Mouse (Mus musculus) layer of hippocampus, adult 2 months (tissue): ENCODE data around the gene Cdk5. TPM values are rescaled to one million over a fixed set of nuclear protein-coding genes. Genes with fewer than 3 reads are reported as not detected.

Source experiments
- DNase-seq, 2 experiments: peaks; one replicate each; pipeline ENCODE4 v3.0.0; 2022; ENCODE audit warnings: low spot score in 2 of 2
- H3K27ac ChIP-seq: fragments of 200-600 bp; 2 replicates; pipeline ENCODE4 v1.8.1; 2022
- H3K4me3 ChIP-seq: fragments of 200-600 bp; 2 replicates; pipeline ENCODE4 v1.8.1; 2022; ENCODE audit warnings: mild to moderate bottlenecking
- CTCF ChIP-seq: fragments of 200-600 bp; conservative IDR thresholded peaks from 2 replicates; pipeline ENCODE4 v1.8.1; 2022; ENCODE audit warnings: antibody characterized with exemption, mild to moderate bottlenecking, moderate library complexity
- total RNA-seq, 2 experiments: library from RNA; stranded (reverse); gene quantifications; 2 replicates each; pipeline ENCODE4 v1.2.3; 2021

The Cdk5 gene
- total RNA-seq, 2 experiments from 2014 or later = 118 to 136 TPM

DNA sequence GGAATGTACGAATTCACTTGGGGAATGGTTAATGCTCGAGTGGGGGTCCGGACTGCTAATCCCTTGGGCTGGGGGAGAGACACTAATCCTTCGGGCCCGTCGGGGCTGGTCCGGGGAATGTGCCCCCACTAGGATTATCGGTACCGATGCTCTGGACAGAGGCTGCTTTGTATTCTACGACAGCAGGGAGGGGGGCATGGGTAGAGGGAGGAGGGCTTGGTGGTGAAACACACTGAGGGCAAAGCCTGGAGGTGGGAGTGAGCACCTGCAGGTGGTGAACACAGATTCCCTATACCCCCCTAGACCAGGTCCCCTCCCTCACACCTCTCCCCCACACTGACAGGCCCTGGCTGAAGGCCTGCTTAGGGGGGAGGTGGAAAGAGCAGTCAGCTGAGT lies 2.7 kb upstream of the Cdk5 start:
- DNase-seq = no peak
- H3K27ac ChIP-seq = no peak overlapping the region
- H3K4me3 ChIP-seq = peak overlapping the region; percentile 95
- no peak for TF ChIP-seq CTCF

DNA sequence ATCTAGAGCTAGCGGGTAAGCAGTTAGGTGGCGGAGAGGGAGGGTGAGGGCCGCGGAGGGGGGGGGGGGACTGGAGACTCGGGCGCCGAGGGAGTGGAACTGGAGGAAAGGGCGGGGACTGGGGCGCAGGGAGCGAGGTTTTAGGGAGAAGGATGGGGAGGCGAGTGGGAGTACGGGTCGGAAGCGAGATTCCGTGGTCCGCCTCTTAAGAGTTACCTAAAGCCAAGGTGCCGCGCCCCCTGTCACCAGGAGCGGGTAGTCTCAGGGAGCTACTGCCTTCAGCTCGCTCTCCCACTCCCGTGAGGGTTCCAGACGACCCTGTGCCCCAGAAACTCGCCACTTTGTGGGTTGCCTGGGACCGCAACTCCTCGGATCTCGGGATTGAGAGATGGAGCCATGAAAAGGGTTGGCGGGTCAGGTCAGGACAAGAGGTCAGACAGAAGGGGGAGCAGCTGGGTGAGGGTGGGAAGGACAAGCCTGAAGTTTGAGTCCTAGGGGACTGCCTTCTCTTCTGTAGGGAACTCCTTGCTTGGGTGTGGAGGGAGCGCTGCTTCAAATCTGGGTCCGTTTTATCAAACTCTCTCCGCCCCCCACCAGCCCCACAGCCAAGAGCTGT lies 2.2 kb upstream of the Cdk5 start:
- TF ChIP-seq CTCF = peak; percentile 39
- DNase-seq = no peak
- H3K27ac ChIP-seq = peak overlapping the region; percentile 96
- peak overlapping the region; percentile 95 for H3K4me3 ChIP-seq

DNA sequence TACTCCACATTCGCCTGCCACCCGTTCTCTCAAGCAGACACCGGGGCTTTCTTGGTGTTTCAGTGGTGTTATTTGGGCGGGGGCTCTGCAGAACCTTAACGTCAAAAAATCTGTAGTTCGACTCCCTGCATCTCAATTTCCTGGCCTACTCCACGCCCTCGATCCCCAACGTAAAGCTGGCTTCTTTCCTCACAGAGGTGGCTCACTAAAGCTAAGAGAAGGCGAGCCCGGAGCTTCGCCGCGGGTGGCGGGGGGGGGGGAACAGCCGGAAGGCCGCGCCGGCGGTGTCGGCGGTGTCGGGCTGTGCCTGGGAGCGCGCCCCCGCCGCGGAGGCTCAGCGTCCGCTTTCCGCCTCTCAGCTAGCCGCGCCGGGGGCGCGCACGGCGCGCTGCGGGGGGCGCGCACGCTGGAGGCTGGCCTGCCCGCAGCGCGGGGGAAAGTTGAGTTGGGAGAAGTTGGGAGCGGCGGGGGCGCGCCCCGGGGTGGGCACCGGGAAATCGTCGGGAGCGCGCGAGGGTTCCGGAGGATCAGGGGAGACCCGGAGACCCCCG lies 1.6 kb upstream of the Cdk5 start:
- peak overlapping the region; percentile 96 for H3K27ac ChIP-seq
- peak; percentile 54 to 77 for DNase-seq
- TF ChIP-seq CTCF = no peak
- peak overlapping the region; percentile 95 for H3K4me3 ChIP-seq

- no peak for DNase-seq
- H3K4me3 ChIP-seq = peak overlapping the region; percentile 95
- no peak for TF ChIP-seq CTCF
- peak overlapping the region; percentile 96 for H3K27ac ChIP-seq
These were observed 863 bp upstream of the Cdk5 start for GRCm38 (mm10) chr5:24424004-24424781.

- TF ChIP-seq CTCF = no peak
- Histone ChIP-seq H3K27ac (no peak overlapping the region), H3K4me3 (no peak overlapping the region)
- DNase-seq = no peak
These were observed 2.9 kb downstream of the Cdk5 start for GRCm38 (mm10) chr5:24420381-24420780.

- Histone ChIP-seq H3K4me3 (no peak overlapping the region), H3K27ac (no peak overlapping the region)
- DNase-seq = no peak
- TF ChIP-seq CTCF = no peak
These were observed 5.7 kb downstream of the Cdk5 start for GRCm38 (mm10) chr5:24417587-24417986.

DNA sequence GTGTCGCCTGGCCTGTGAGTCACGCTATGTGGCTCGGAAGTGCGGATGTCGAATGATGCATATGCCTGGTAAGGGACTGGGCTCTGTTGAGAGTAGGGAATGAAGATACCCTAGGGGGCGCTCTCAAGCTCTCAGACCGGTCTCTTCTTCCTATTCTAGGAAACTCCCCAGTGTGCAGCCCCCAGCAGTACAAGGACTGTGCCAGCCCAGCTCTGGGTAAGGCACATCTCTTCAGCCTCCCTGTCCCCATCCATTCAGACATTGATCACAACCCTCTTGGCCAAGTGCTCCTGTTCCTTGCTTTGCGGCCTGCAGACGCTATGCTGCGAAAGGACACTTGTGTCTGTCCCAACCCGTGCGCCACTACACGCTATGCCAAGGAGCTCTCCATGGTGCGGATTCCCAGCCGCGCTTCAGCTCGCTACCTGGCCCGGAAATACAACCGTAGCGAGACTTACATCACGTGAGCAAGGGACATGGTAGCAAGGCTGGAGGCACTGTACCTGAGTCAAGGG lies 7.1 kb downstream of the Cdk5 start:
- Histone ChIP-seq H3K27ac (peak overlapping the region; percentile 21; the same call in 1 of the 2 replicates), H3K4me3 (peak overlapping the region; percentile 24; the same call in 1 of the 2 replicates)
- peak; percentile 86 for TF ChIP-seq CTCF
- peak; percentile 74 to 78 for DNase-seq

- no peak overlapping the region for H3K4me3 ChIP-seq
- TF ChIP-seq CTCF = no peak
- no peak overlapping the region for H3K27ac ChIP-seq
- no peak for DNase-seq
These were observed 9.4 kb downstream of the Cdk5 start for GRCm38 (mm10) chr5:24413938-24414337.

GRCm38 (mm10) chr5:24413042-24413693 lies 10.2 kb downstream of the Cdk5 start, which contains the start of gene Asic3:
Gene Asic3, plus strand, starts transcription at chr5:24413392.
- H3K4me3 ChIP-seq = no peak within 1 kb of the TSS
- H3K27ac ChIP-seq = no peak within 1 kb of the TSS
- DNase-seq = no peak
- TF ChIP-seq CTCF = no peak

DNA sequence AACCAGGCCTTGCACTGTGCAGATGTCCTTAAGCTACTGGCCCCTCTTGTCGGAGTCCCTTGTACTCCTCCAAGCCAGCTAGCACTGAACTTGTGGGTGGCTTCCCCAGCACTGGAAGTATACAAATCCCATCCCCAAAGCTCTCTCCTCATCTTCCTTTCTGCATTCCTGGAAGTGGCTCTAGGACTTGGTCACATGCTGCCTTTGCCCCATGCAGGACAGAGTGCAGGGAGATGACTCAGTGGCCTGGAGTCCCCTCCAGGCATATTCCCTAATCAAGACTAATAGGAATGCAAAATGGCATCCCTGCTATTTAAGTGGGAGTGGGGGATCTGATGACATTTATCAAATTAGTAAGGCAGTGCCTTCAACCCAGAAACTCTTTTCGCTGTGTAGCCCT lies 11.3 kb downstream of the Cdk5 start:
- DNase-seq = no peak
- Histone ChIP-seq H3K4me3 (no peak overlapping the region), H3K27ac (no peak overlapping the region)
- TF ChIP-seq CTCF = no peak

DNA sequence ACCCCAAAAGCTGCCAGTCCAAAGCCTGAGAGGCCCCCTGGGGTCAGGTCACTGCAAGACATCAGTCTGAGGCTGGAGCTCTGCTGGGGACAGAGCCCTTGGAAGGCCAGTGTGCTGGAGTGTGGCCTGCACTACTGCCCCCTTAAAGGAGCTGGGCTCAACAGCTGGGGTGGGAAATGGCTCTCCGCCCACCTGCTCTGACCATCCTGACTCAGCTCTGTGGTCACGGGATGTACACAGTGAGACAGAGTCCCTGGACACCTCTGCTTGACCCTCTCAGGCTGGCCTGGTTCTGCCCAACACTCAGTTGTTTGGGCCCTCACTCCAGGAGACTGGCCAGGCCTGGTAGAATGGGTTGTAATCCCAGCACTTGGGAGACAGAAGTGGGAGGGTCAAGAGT lies 13.9 kb downstream of the Cdk5 start:
- Histone ChIP-seq H3K27ac (peak overlapping the region; percentile 19; the same call in 1 of the 2 replicates), H3K4me3 (no peak overlapping the region)
- no peak for DNase-seq
- TF ChIP-seq CTCF = no peak

DNA sequence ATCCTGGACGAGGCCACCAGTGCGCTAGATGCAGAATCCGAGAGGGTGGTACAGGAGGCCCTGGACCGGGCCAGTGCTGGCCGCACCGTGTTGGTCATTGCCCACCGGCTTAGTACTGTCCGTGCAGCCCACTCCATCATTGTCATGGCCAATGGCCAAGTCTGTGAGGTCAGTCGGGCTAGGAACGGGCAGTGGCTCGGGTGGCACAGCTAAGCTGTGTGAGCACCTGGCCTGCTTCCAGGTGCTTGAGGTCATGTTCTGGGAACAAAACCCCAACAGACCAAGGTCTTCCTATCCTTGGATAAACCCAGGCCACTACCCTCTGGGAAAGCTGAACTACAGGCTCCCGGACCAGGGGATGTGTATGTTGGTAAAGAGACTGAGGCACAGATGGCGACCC lies 14.7 kb downstream of the Cdk5 start:
- H3K27ac ChIP-seq = peak overlapping the region; percentile 19; the same call in 1 of the 2 replicates
- DNase-seq = no peak
- no peak overlapping the region for H3K4me3 ChIP-seq
- no peak for TF ChIP-seq CTCF

GRCm38 (mm10) chr5:24405389-24405876 lies 17.9 kb downstream of the Cdk5 start:
- no peak for DNase-seq
- TF ChIP-seq CTCF = no peak
- Histone ChIP-seq H3K27ac (peak overlapping the region; percentile 62), H3K4me3 (no peak overlapping the region)
